In genomic region chr2:62425941-62426340, GRCm38 (mm10) we compare ENCODE assay signal across 20 mouse cellular contexts. TPM values are rescaled to one million over a fixed set of nuclear protein-coding genes. Genes with fewer than 3 reads are reported as not detected.
DNase-seq lines count a peak whose midpoint lies in the region; ATAC-seq lines count a peak whose summit lies in the region.
"Had no signal": no experiment of that assay in that cellular context is flagged by ENCODE, and none has a peak within 500 bp of the region (broad histone marks: within the 10 kb centered on the region; RNA-seq: fewer than 3 reads in every experiment).

No protein-coding gene starts in this region.

- no peak overlapping the region for H3K4me3 ChIP-seq in intestine, embryonic 14.5 days (ENCODE audit: low read depth, low read length)
- no peak overlapping the region for H3K4me3 ChIP-seq in intestine, embryonic 15.5 days (replicated peaks)
- no peak overlapping the region for H3K4me3 ChIP-seq in midbrain, embryonic 16.5 days (ENCODE audit: low read depth, low read length)
- H3K4me3 ChIP-seq: embryonic facial prominence, embryonic 10.5 days; forebrain, embryonic 12.5 days; midbrain, embryonic 12.5 days had no signal

- no peaks in the 10 kb centered on the region for H3K36me3 ChIP-seq in intestine, embryonic 14.5 days (ENCODE audit: control insufficient read depth, insufficient read depth, low read length)
- H3K36me3 ChIP-seq in intestine, embryonic 15.5 days, result no peaks in the 10 kb centered on the region
- no peaks in the 10 kb centered on the region for H3K36me3 ChIP-seq in midbrain, embryonic 16.5 days (ENCODE audit: control insufficient read depth, insufficient read depth, low read length)
- H3K36me3 ChIP-seq: embryonic facial prominence, embryonic 10.5 days; forebrain, embryonic 12.5 days; midbrain, embryonic 12.5 days had no signal

- ATAC-seq in intestine, embryonic 14.5 days (replicated peaks; ENCODE audit: low FRiP score, low TSS enrichment, low read depth), result no peak
- no peak for ATAC-seq in intestine, embryonic 15.5 days
- no peak for ATAC-seq in midbrain, embryonic 16.5 days
- ATAC-seq: intestine, embryonic 16.5 days had no signal

- H3K27me3 ChIP-seq in intestine, embryonic 14.5 days (replicated peaks; ENCODE audit: control insufficient read depth, insufficient read depth, low read length), result no peaks in the 10 kb centered on the region
- no peaks in the 10 kb centered on the region for H3K27me3 ChIP-seq in intestine, embryonic 15.5 days (replicated peaks)
- no peaks in the 10 kb centered on the region for H3K27me3 ChIP-seq in midbrain, embryonic 16.5 days (ENCODE audit: control insufficient read depth, insufficient read depth, low read depth, low read length)
- H3K27me3 ChIP-seq: forebrain, embryonic 12.5 days; midbrain, embryonic 12.5 days had no signal

- no peak overlapping the region for H3K9ac ChIP-seq in intestine, embryonic 14.5 days (ENCODE audit: low read length)
- no peak overlapping the region for H3K9ac ChIP-seq in intestine, embryonic 15.5 days
- no peak overlapping the region for H3K9ac ChIP-seq in midbrain, embryonic 16.5 days (ENCODE audit: low read depth, low read length)
- H3K9ac ChIP-seq: forebrain, embryonic 12.5 days; liver, embryonic 14.5 days; midbrain, embryonic 12.5 days had no signal

- no peaks in the 10 kb centered on the region for H3K9me3 ChIP-seq in intestine, embryonic 14.5 days (ENCODE audit: control insufficient read depth, low read length)
- H3K9me3 ChIP-seq in intestine, embryonic 15.5 days, result no peaks in the 10 kb centered on the region
- no peaks in the 10 kb centered on the region for H3K9me3 ChIP-seq in midbrain, embryonic 16.5 days (replicated peaks; ENCODE audit: control insufficient read depth, low read length, poor library complexity, severe bottlenecking)
- H3K9me3 ChIP-seq: embryonic facial prominence, embryonic 10.5 days; forebrain, embryonic 12.5 days; midbrain, embryonic 12.5 days had no signal

- H3K4me2 ChIP-seq in intestine, embryonic 14.5 days (ENCODE audit: low read length), result no peak overlapping the region
- H3K4me2 ChIP-seq in intestine, embryonic 15.5 days (replicated peaks), result no peak overlapping the region
- H3K4me2 ChIP-seq in midbrain, embryonic 16.5 days (ENCODE audit: low read length), result no peak overlapping the region
- H3K4me2 ChIP-seq: forebrain, embryonic 12.5 days; midbrain, embryonic 12.5 days had no signal

- H3K4me1 ChIP-seq in intestine, embryonic 14.5 days (replicated peaks; ENCODE audit: control insufficient read depth, insufficient read depth, low read length), result no peaks in the 10 kb centered on the region
- H3K4me1 ChIP-seq in intestine, embryonic 15.5 days (replicated peaks), result no peaks in the 10 kb centered on the region
- no peaks in the 10 kb centered on the region for H3K4me1 ChIP-seq in midbrain, embryonic 16.5 days (ENCODE audit: control insufficient read depth, insufficient read depth, low read length)
- H3K4me1 ChIP-seq: embryonic facial prominence, embryonic 10.5 days; forebrain, embryonic 12.5 days; midbrain, embryonic 12.5 days had no signal

- 85% methylated on average over 3 of the region's 3 CpGs for WGBS in intestine, embryonic 14.5 days
- 87% methylated on average over 3 of the region's 3 CpGs for WGBS in intestine, embryonic 15.5 days
- WGBS in midbrain, embryonic 16.5 days, result 90% methylated on average over 3 of the region's 3 CpGs

- peak; percentile 9 for DNase-seq in adrenal gland, adult 8-10 months
- no peak for DNase-seq in adrenal gland, adult 18-20 months (ENCODE audit: low spot score in 2 of 2)
- peak; percentile 44 for DNase-seq in intestine, embryonic 14.5 days (ENCODE audit: low spot score)
- DNase-seq in adipocyte (ENCODE audit: low spot score), result peak; percentile 34
- peak; percentile 65 for DNase-seq in gastrocnemius, postnatal 25 days
- DNase-seq in right cerebral cortex, postnatal 10 days (ENCODE audit: low spot score in 2 of 2), result no peak
- DNase-seq: cerebellum, adult 8-10 months; kidney, postnatal 25 days; left cerebral cortex, postnatal 4 days; lung, postnatal 10 days; thymus, postnatal 25 days had no signal

- H3K27ac ChIP-seq in intestine, embryonic 14.5 days (ENCODE audit: low read depth), result no peak overlapping the region
- no peak overlapping the region for H3K27ac ChIP-seq in intestine, embryonic 15.5 days
- H3K27ac ChIP-seq in midbrain, embryonic 16.5 days (ENCODE audit: low read length), result no peak overlapping the region
- H3K27ac ChIP-seq: embryonic facial prominence, embryonic 10.5 days; forebrain, embryonic 12.5 days; liver, embryonic 14.5 days; midbrain, embryonic 12.5 days had no signal

RNA-seq across cellular contexts. Expression of gene Dpp4, which starts 13.9 kb away (rescaled TPM):
- 1 to 10 TPM; 1.3 to 3.5 (median 2.3) TPM for total RNA-seq in adrenal gland, adult 8-10 months (2022)
- 1 to 10 TPM; 2.0 to 4.4 TPM for total RNA-seq in adrenal gland, adult 18-20 months (2021)
- polyA plus RNA-seq in intestine, embryonic 14.5 days (2014; fragmentation: Nextera tagmentation; extraction: Ambion mirVana), result 69.2 and 69.8 TPM in 2 replicates
- 69.3 and 72.5 TPM in 2 replicates for polyA plus RNA-seq in intestine, embryonic 15.5 days (2015; fragmentation: Nextera tagmentation; extraction: Ambion mirVana)
- total RNA-seq in gastrocnemius, postnatal 25 days (2021), result 1 to 10 TPM; 4.5 to 7.0 TPM
- 1.3 and 2.0 TPM in 2 replicates for polyA plus RNA-seq in midbrain, embryonic 16.5 days (2015; fragmentation: Nextera tagmentation; extraction: Ambion mirVana)

RNA-seq across cellular contexts. Expression of gene Gcg, which starts 57.5 kb away (rescaled TPM):
- total RNA-seq in adrenal gland, adult 8-10 months (2022), result not detected
- total RNA-seq in adrenal gland, adult 18-20 months (2021), result not detected
- polyA plus RNA-seq in intestine, embryonic 14.5 days (2014; fragmentation: Nextera tagmentation; extraction: Ambion mirVana), result 0.58 and 22.4 TPM in 2 replicates
- 53.2 and 65.9 TPM in 2 replicates for polyA plus RNA-seq in intestine, embryonic 15.5 days (2015; fragmentation: Nextera tagmentation; extraction: Ambion mirVana)
- not detected for total RNA-seq in gastrocnemius, postnatal 25 days (2021)
- 0.23 and 0.60 TPM in 2 replicates for polyA plus RNA-seq in midbrain, embryonic 16.5 days (2015; fragmentation: Nextera tagmentation; extraction: Ambion mirVana)
- total RNA-seq: gastrocnemius, adult 8-10 months; hematopoietic stem cell, adult 5-6 weeks had no signal
- polyA plus RNA-seq: embryonic facial prominence, embryonic 10.5 days had no signal

Comparison
In these comparisons a context has a peak if more than half of its experiments do, and no peak if none do; other contexts are left out.
1. DNase-seq: peak in adrenal gland, adult 8-10 months (single experiment), intestine, embryonic 14.5 days (single experiment), adipocyte (single experiment) and gastrocnemius, postnatal 25 days (single experiment); none in adrenal gland, adult 18-20 months (0 of 2) and right cerebral cortex, postnatal 10 days (0 of 2).